Mouse (Mus musculus) intestine, embryonic 15.5 days (tissue): ENCODE measurements at regions not wholly inside any gene's neighbourhood (a gene's known extent, or its start where the extent isn't known, plus 50 kb on each side); places are given as distances from the start of the nearest gene placed in this dataset.

Source experiments
- ATAC-seq: fragments of 200-750 bp; cut with Nextera tagmentation; 2 replicates; pipeline ENCODE4 v1.8.0; 2017; ENCODE audit warnings: moderate TSS enrichment, moderate library complexity
- H3K27ac ChIP-seq: fragments of 300-500 bp; sonication (generic); 2 replicates; pipeline ENCODE4 v1.5.1; 2015; ENCODE audit warnings: mild to moderate bottlenecking, inconsistent platforms
- H3K27me3 ChIP-seq: fragments of 300-500 bp; sonication (generic); replicated peaks from 2 replicates; pipeline ENCODE4 v1.6.1; 2015; ENCODE audit warnings: inconsistent platforms
- H3K36me3 ChIP-seq: fragments of 300-500 bp; sonication (generic); 2 replicates; pipeline ENCODE4 v1.6.1; 2015; ENCODE audit warnings: inconsistent platforms
- H3K4me1 ChIP-seq: fragments of 300-500 bp; sonication (generic); replicated peaks from 2 replicates; pipeline ENCODE4 v1.6.1; 2015; ENCODE audit warnings: inconsistent platforms
- H3K4me2 ChIP-seq: fragments of 300-500 bp; sonication (generic); replicated peaks from 2 replicates; pipeline ENCODE4 v1.6.1; 2015; ENCODE audit warnings: mild to moderate bottlenecking, inconsistent platforms
- H3K4me3 ChIP-seq: fragments of 300-500 bp; sonication (generic); replicated peaks from 2 replicates; pipeline ENCODE4 v1.5.1; 2015; ENCODE audit warnings: inconsistent platforms
- H3K9ac ChIP-seq: fragments of 300-500 bp; sonication (generic); 2 replicates; pipeline ENCODE4 v1.6.1; 2015; ENCODE audit warnings: inconsistent platforms
- H3K9me3 ChIP-seq: fragments of 300-500 bp; sonication (generic); 2 replicates; pipeline ENCODE4 v1.6.1; 2016; ENCODE audit warnings: inconsistent platforms
- WGBS: fragments of 180-500 bp; shearing (Covaris S2); methylation state at CpG from one replicate; pipeline ENCODE4 v1.1.7; 2015; 5-methylcytosine and 5-hydroxymethylcytosine counted together

GRCm38 (mm10) chr2:81023620-81024019, 406.6 kb downstream of the Nup35 start:
- Histone ChIP-seq H3K27ac (no peak overlapping the region), H3K4me2 (no peak overlapping the region), H3K4me1 (no peaks in the 10 kb centered on the region), H3K4me3 (no peak overlapping the region), H3K9ac (no peak overlapping the region), H3K9me3 (no peaks in the 10 kb centered on the region), H3K36me3 (no peaks in the 10 kb centered on the region), H3K27me3 (no peaks in the 10 kb centered on the region)
- ATAC-seq, result no peak
- 81% methylated on average over 3 of the region's 3 CpGs for WGBS
